Mouse (Mus musculus) heart, adult 2 months (tissue): ENCODE measurements around the gene Krt28.

ENCODE experiments used
- CTCF ChIP-seq: fragments of 200-600 bp; IDR thresholded peaks from 2 replicates; pipeline ENCODE4 v1.8.1; 2022; ENCODE audit warnings: antibody characterized with exemption, mild to moderate bottlenecking, moderate library complexity
- EP300 ChIP-seq: fragments of 200-500 bp; IDR thresholded peaks from 2 replicates; pipeline ENCODE4 v1.6.1; 2011; ENCODE audit warnings: low read depth, low read length, control low read depth; ENCODE audit not compliant: insufficient read depth
- POLR2A ChIP-seq: fragments of 200-500 bp; IDR thresholded peaks from 2 replicates; pipeline ENCODE4 v1.6.1; 2011; ENCODE audit warnings: mild to moderate bottlenecking, low read depth, low read length, control low read depth; ENCODE audit not compliant: insufficient read depth

DNA sequence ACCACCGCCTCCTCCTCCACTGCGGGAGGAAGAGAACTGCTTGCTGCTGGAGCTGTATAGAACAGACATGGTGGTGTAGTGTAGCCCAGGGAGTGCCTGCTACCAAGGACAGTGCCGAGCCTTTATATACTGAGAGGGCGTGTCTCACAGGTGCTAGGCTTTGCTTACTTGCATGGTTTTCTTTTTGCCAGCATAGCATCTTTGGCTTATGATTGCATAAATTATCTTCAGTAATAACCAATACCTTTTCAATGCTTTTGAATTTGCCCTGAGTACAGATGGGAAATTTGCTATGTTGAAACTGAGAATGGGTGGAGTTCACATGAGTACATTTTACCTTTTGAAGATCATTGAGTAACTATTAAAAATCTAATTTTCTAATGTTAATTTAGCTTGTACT is 14.6 kb upstream of the Krt28 start, which contains the start of gene Krt10:
- TF ChIP-seq EP300: no peak
- no peak for TF ChIP-seq POLR2A
- TF ChIP-seq CTCF: no peak
